Comparison of ENCODE assay signal across 25 mouse cellular contexts in genomic region chr9:75769042-75769441, GRCm38 (mm10). TPM values are rescaled to one million over a fixed set of nuclear protein-coding genes. Genes with fewer than 3 reads are reported as not detected.
DNase-seq lines count a peak whose midpoint lies in the region; ATAC-seq lines count a peak whose summit lies in the region.
"Had no signal": no experiment of that assay in that cellular context is flagged by ENCODE, and none has a peak within 500 bp of the region (broad histone marks: within the 10 kb centered on the region; RNA-seq: fewer than 3 reads in every experiment).

No protein-coding gene starts in this region.

- no peak for DNase-seq in heart, embryonic 10.5 days (ENCODE audit: low spot score)
- DNase-seq in heart, postnatal 4 days, result no peak
- DNase-seq in heart, adult 11 months, result no peak
- no peak for DNase-seq in liver, embryonic 11.5 days (ENCODE audit: low spot score)
- DNase-seq in liver, result no peak
- no peak for DNase-seq in liver, embryonic 13.5 days
- DNase-seq in thymus, postnatal 25 days, result no peak
- DNase-seq: adrenal gland, adult 2 months; adrenal gland, postnatal 25 days; B cell, adult 2 months; cerebellum, adult 18-20 months; cerebellum, adult 9-11 months; cerebellum, postnatal 36 days; gastrocnemius, postnatal 14 days; kidney, adult 11 months had no signal

- 4% methylated on average over 3 of the region's 3 CpGs for WGBS in heart, embryonic 10.5 days
- 3% methylated on average over 3 of the region's 3 CpGs for WGBS in heart, embryonic 14.5 days
- WGBS in liver, embryonic 11.5 days, result 23% methylated on average over 3 of the region's 3 CpGs
- WGBS in liver, embryonic 13.5 days (ENCODE audit: insufficient replicate concordance), result 9% methylated on average over 3 of the region's 3 CpGs

- peak overlapping the region; percentile 39 for H3K4me3 ChIP-seq in heart, embryonic 10.5 days
- no peak overlapping the region for H3K4me3 ChIP-seq in heart, embryonic 14.5 days (ENCODE audit: control insufficient read depth in 1 of 2, insufficient read depth in 1 of 2, low read depth in 1 of 2, low read length in 2 of 2)
- H3K4me3 ChIP-seq in liver, embryonic 11.5 days (ENCODE audit: low read depth, low read length), result no peak overlapping the region
- H3K4me3 ChIP-seq in liver, embryonic 13.5 days (replicated peaks), result no peak overlapping the region
- H3K4me3 ChIP-seq: embryonic facial prominence, embryonic 13.5 days; forebrain, embryonic 12.5 days; hindbrain, embryonic 13.5 days had no signal

- peaks cover 17% of the 10 kb centered on the region for H3K4me1 ChIP-seq in heart, embryonic 10.5 days
- H3K4me1 ChIP-seq in heart, embryonic 14.5 days (ENCODE audit: control insufficient read depth in 2 of 2, insufficient read depth in 2 of 2, low read length in 2 of 2), result peaks cover 0 to 9% of the 10 kb centered on the region in 2 experiments; a peak in 3 of 4 replicates
- H3K4me1 ChIP-seq in liver, embryonic 11.5 days (replicated peaks; ENCODE audit: control insufficient read depth, insufficient read depth, low read length), result no peaks in the 10 kb centered on the region
- peaks cover 4% of the 10 kb centered on the region for H3K4me1 ChIP-seq in liver, embryonic 13.5 days (replicated peaks)
- H3K4me1 ChIP-seq: embryonic facial prominence, embryonic 13.5 days; forebrain, embryonic 12.5 days; hindbrain, embryonic 13.5 days had no signal

- no peaks in the 10 kb centered on the region for H3K9me3 ChIP-seq in heart, embryonic 10.5 days
- H3K9me3 ChIP-seq in heart, embryonic 14.5 days (ENCODE audit: control insufficient read depth, low read length), result no peaks in the 10 kb centered on the region
- no peaks in the 10 kb centered on the region for H3K9me3 ChIP-seq in liver, embryonic 11.5 days (ENCODE audit: control insufficient read depth, low read length)
- H3K9me3 ChIP-seq in liver, embryonic 13.5 days (replicated peaks), result no peaks in the 10 kb centered on the region
- H3K9me3 ChIP-seq: embryonic facial prominence, embryonic 13.5 days; forebrain, embryonic 12.5 days; hindbrain, embryonic 13.5 days had no signal

- peak overlapping the region; percentile 7 for H3K4me2 ChIP-seq in heart, embryonic 14.5 days (ENCODE audit: low read length)
- H3K4me2 ChIP-seq in liver, embryonic 11.5 days, result no peak overlapping the region
- no peak overlapping the region for H3K4me2 ChIP-seq in liver, embryonic 13.5 days
- H3K4me2 ChIP-seq: embryonic facial prominence, embryonic 13.5 days; forebrain, embryonic 12.5 days; hindbrain, embryonic 13.5 days had no signal

- H3K27ac ChIP-seq in heart, embryonic 10.5 days, result peak overlapping the region; percentile 42; the same call in 1 of the 2 replicates
- peak overlapping the region; percentile 7 to 56; a peak in 1 of 4 replicates for H3K27ac ChIP-seq in heart, embryonic 14.5 days (replicated peaks in 1 of 2; ENCODE audit: control insufficient read depth in 1 of 2, insufficient read depth in 1 of 2, low read depth in 2 of 2, low read length in 2 of 2)
- H3K27ac ChIP-seq in liver, embryonic 11.5 days (ENCODE audit: low read depth, low read length), result no peak overlapping the region
- no peak overlapping the region for H3K27ac ChIP-seq in liver, embryonic 13.5 days
- H3K27ac ChIP-seq: embryonic facial prominence, embryonic 13.5 days; forebrain, embryonic 12.5 days; hindbrain, embryonic 13.5 days; hindbrain, postnatal 0 days had no signal

- no peak for ATAC-seq in heart, embryonic 14.5 days (ENCODE audit: insufficient number of reproducible peaks, insufficient read depth, low FRiP score, low read depth)
- ATAC-seq in liver, embryonic 11.5 days (replicated peaks; ENCODE audit: low FRiP score), result peak; percentile 61; the same call in 1 of the 2 replicates
- peak; percentile 63; the same call in 1 of the 2 replicates for ATAC-seq in liver, embryonic 13.5 days (ENCODE audit: low read depth)
- ATAC-seq: activated CD4-positive, CD25-positive, alpha-beta regulatory T cell, adult 4 months; CD4-positive, CD25-positive, alpha-beta regulatory T cell, adult 4 months; forebrain, embryonic 16.5 days; hindbrain, postnatal 0 days; Patski had no signal

- H3K36me3 ChIP-seq in heart, embryonic 10.5 days, result no peaks in the 10 kb centered on the region
- H3K36me3 ChIP-seq in heart, embryonic 14.5 days (ENCODE audit: control insufficient read depth, insufficient read depth, low read length), result no peaks in the 10 kb centered on the region
- H3K36me3 ChIP-seq in liver, embryonic 11.5 days (ENCODE audit: control insufficient read depth, insufficient read depth, low read length), result no peaks in the 10 kb centered on the region
- H3K36me3 ChIP-seq in liver, embryonic 13.5 days, result no peaks in the 10 kb centered on the region
- H3K36me3 ChIP-seq: embryonic facial prominence, embryonic 13.5 days; forebrain, embryonic 12.5 days; hindbrain, embryonic 13.5 days had no signal

- H3K27me3 ChIP-seq in heart, embryonic 10.5 days (ENCODE audit: insufficient read depth, poor library complexity, severe bottlenecking), result no peaks in the 10 kb centered on the region
- H3K27me3 ChIP-seq in heart, embryonic 14.5 days (ENCODE audit: control insufficient read depth, insufficient read depth, low read length), result no peaks in the 10 kb centered on the region
- no peaks in the 10 kb centered on the region for H3K27me3 ChIP-seq in liver, embryonic 11.5 days (replicated peaks; ENCODE audit: control insufficient read depth, insufficient read depth, low read length)
- H3K27me3 ChIP-seq in liver, embryonic 13.5 days, result no peaks in the 10 kb centered on the region
- H3K27me3 ChIP-seq: embryonic facial prominence, embryonic 13.5 days; forebrain, embryonic 12.5 days; hindbrain, embryonic 13.5 days; Patski had no signal

- H3K9ac ChIP-seq in heart, embryonic 14.5 days (ENCODE audit: low read length), result no peak overlapping the region
- no peak overlapping the region for H3K9ac ChIP-seq in liver, embryonic 11.5 days (ENCODE audit: low read depth, low read length)
- no peak overlapping the region for H3K9ac ChIP-seq in liver, embryonic 13.5 days
- H3K9ac ChIP-seq: embryonic facial prominence, embryonic 13.5 days; forebrain, embryonic 12.5 days; hindbrain, embryonic 13.5 days had no signal

RNA-seq across cellular contexts. Expression of gene Bmp5, which starts 6.1 kb away (rescaled TPM):
- 13.7 and 17.6 TPM in 2 replicates for polyA plus RNA-seq in heart, embryonic 10.5 days (2016; fragmentation: Nextera tagmentation; extraction: Ambion mirVana)
- 1 to 10 TPM; 3.2 TPM for total RNA-seq in heart, postnatal 4 days (2021)
- polyA plus RNA-seq in heart, embryonic 14.5 days (2014; fragmentation: Nextera tagmentation; extraction: Ambion mirVana), result 8.0 and 8.4 TPM in 2 replicates
- 3.8 and 4.6 TPM in 2 replicates for polyA plus RNA-seq in liver, embryonic 11.5 days (2014; fragmentation: Nextera tagmentation; extraction: Ambion mirVana)
- polyA plus RNA-seq in liver, embryonic 13.5 days (2015; fragmentation: Nextera tagmentation; extraction: Ambion mirVana), result 1.9 and 2.5 TPM in 2 replicates
- total RNA-seq: hematopoietic stem cell, adult 5-6 weeks had no signal
- polyA plus RNA-seq: CD4-positive, CD25-positive, alpha-beta regulatory T cell, adult 4 months; Patski had no signal

Comparison
In these comparisons a context has a peak if more than half of its experiments do, and no peak if none do; other contexts are left out.
1. H3K27ac ChIP-seq: peak in heart, embryonic 10.5 days (single experiment) and heart, embryonic 14.5 days (2 of 2); none in liver, embryonic 11.5 days (single experiment) and liver, embryonic 13.5 days (single experiment).